Mouse (Mus musculus) E14TG2a.4 (cell line): ENCODE measurements at regions not wholly inside any gene's neighbourhood (a gene's known extent, or its start where the extent isn't known, plus 50 kb on each side); places are given as distances from the start of the nearest gene placed in this dataset.

Experiments used
- CTCF ChIP-seq: conservative IDR thresholded peaks from 2 replicates; pipeline ENCODE4 v1.5.1; 2014; ENCODE audit warnings: low read length
- NANOG ChIP-seq: IDR thresholded peaks from 2 replicates; pipeline ENCODE4 v1.6.1; 2014; ENCODE audit warnings: borderline replicate concordance, low read length, mixed read lengths
- POU5F1 ChIP-seq: IDR thresholded peaks from 2 replicates; pipeline ENCODE4 v1.6.1; 2014; ENCODE audit warnings: low read length, borderline replicate concordance

GRCm38 (mm10) chr14:36819826-36820225, 148.8 kb downstream of the Ccser2 start:
- TF ChIP-seq CTCF (no peak), POU5F1 (no peak), NANOG (no peak)
